Mouse (Mus musculus) olfactory bulb, adult 2 months (tissue): ENCODE data around the gene Tmem37.

Source experiments
- CTCF ChIP-seq: fragments of 200-500 bp; IDR thresholded peaks from 2 replicates; pipeline ENCODE4 v1.5.1; 2012; ENCODE audit warnings: low read depth, mild to moderate bottlenecking, low read length, moderate library complexity; ENCODE audit not compliant: insufficient read depth
- POLR2A ChIP-seq: fragments of 200-500 bp; IDR thresholded peaks from 2 replicates; pipeline ENCODE4 v1.6.1; 2012; ENCODE audit warnings: mild to moderate bottlenecking, low read depth, low read length, moderate library complexity; ENCODE audit not compliant: insufficient read depth

DNA sequence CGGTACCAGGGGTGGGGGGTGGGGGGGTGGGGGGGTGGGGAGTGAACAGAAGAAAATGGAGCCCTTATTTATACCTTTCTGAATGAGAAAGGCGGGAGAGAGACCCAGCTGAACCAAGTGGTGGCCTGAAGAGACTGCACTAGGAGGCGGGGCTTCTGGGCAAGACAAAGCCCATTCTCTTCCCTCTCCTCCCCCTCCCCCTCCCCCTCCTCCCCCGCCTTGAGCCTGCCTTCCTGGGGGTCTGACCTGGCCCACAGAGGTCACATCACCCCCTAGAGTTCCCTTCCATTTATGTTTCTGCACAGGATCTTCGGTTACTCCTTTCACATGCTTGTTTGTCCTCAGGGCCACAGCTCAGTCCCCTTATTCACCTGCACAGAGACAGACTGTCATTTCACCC lies 15.3 kb upstream of the Tmem37 start:
- TF ChIP-seq CTCF (no peak), POLR2A (no peak)
